Mouse (Mus musculus) liver, embryonic 14.5 days (tissue): ENCODE results near the gene Rab8a. TPM values are rescaled to one million over a fixed set of nuclear protein-coding genes. Genes with fewer than 3 reads are reported as not detected.
A peak's percentile ranks its signal among the peaks of the same experiment; 100 is the strongest.

Experiments
- ATAC-seq: fragments of 200-750 bp; cut with Nextera tagmentation; 2 replicates; pipeline ENCODE4 v1.8.0; 2017; ENCODE audit warnings: moderate number of reproducible peaks, mild to moderate bottlenecking, moderate library complexity; ENCODE audit not compliant: insufficient read depth
- DNase-seq, 3 experiments: peaks; one replicate each; pipeline ENCODE4 v3.0.0-alpha.2; 2012 to 2013; ENCODE audit warnings: low read depth in 3 of 3, low spot score in 3 of 3
- H3K27ac ChIP-seq: fragments of 300-500 bp; sonication (generic); 2 replicates; pipeline ENCODE4 v1.5.1; 2014; ENCODE audit warnings: moderate library complexity, mild to moderate bottlenecking, control low read depth, inconsistent platforms
- H3K27me3 ChIP-seq: fragments of 300-500 bp; sonication (generic); 2 replicates; pipeline ENCODE4 v1.6.1; 2014; ENCODE audit warnings: mild to moderate bottlenecking, low read length, moderate library complexity; ENCODE audit not compliant: control insufficient read depth, insufficient read depth
- H3K36me3 ChIP-seq: fragments of 300-500 bp; sonication (generic); replicated peaks from 2 replicates; pipeline ENCODE4 v1.6.1; 2014; ENCODE audit warnings: low read depth; ENCODE audit not compliant: control insufficient read depth, insufficient read depth
- H3K4me1 ChIP-seq, 2 experiments: fragments of 200-500 bp in 1 of 2; fragments of 300-500 bp in 1 of 2; sonication (generic) in 1 of 2; replicated peaks; 2 replicates each; pipeline ENCODE4 v1.6.1; 2012 to 2014; ENCODE audit warnings: antibody characterized with exemption in 1 of 2, inconsistent platforms in 1 of 2, low read length in 1 of 2; ENCODE audit not compliant: control insufficient read depth in 2 of 2, insufficient read depth in 2 of 2
- H3K4me2 ChIP-seq: fragments of 300-500 bp; sonication (generic); 2 replicates; pipeline ENCODE4 v1.6.1; 2014; ENCODE audit warnings: low read depth, mild to moderate bottlenecking, control low read depth, moderate library complexity
- H3K4me3 ChIP-seq, 2 experiments: fragments of 200-500 bp in 1 of 2; fragments of 300-500 bp in 1 of 2; sonication (generic) in 1 of 2; 2 replicates each; pipeline ENCODE4 v1.5.1; 2012 to 2014; ENCODE audit warnings: low read depth in 2 of 2, low read length in 2 of 2, mild to moderate bottlenecking in 2 of 2, control low read depth in 1 of 2, inconsistent platforms in 1 of 2, moderate library complexity in 1 of 2; ENCODE audit not compliant: insufficient read depth in 1 of 2
- H3K9ac ChIP-seq: fragments of 300-500 bp; sonication (generic); replicated peaks from 2 replicates; pipeline ENCODE4 v1.6.1; 2014; ENCODE audit warnings: mild to moderate bottlenecking, control low read depth, moderate library complexity
- H3K9me3 ChIP-seq: fragments of 300-500 bp; sonication (generic); 2 replicates; pipeline ENCODE4 v1.6.1; 2016; ENCODE audit warnings: low read length, mixed read lengths; ENCODE audit not compliant: control insufficient read depth
- CTCF ChIP-seq: IDR thresholded peaks from 2 replicates; pipeline ENCODE4 v1.5.1; 2016; ENCODE audit warnings: antibody characterized with exemption, low read depth, control low read depth
- EP300 ChIP-seq: IDR thresholded peaks from 2 replicates; pipeline ENCODE4 v1.6.1; 2016; ENCODE audit warnings: antibody characterized with exemption, low read depth
- WGBS: fragments of 180-500 bp; shearing (Covaris S2); extraction: QIAGEN DNeasy Blood & Tissue Kit; methylation state at CpG from one replicate; pipeline ENCODE4 v1.1.7; 2014; ENCODE audit not compliant: insufficient replicate concordance; 5-methylcytosine and 5-hydroxymethylcytosine counted together
- polyA plus RNA-seq, 2 experiments: library from polyadenylated mRNA; depleted of rRNA in 1 of 2; stranded (reverse) in 1 of 2; unstranded in 1 of 2; fragments of >200 nt; fragmentation: Nextera tagmentation in 1 of 2; extraction: Ambion mirVana in 1 of 2; gene quantifications; 2 replicates each; pipeline versions ENCODE4 v1.2.1 to v1.2.3; 2012 to 2014

Rab8a gene
- polyA plus RNA-seq, 2 experiments: 50.7 to 59.7 TPM

DNA sequence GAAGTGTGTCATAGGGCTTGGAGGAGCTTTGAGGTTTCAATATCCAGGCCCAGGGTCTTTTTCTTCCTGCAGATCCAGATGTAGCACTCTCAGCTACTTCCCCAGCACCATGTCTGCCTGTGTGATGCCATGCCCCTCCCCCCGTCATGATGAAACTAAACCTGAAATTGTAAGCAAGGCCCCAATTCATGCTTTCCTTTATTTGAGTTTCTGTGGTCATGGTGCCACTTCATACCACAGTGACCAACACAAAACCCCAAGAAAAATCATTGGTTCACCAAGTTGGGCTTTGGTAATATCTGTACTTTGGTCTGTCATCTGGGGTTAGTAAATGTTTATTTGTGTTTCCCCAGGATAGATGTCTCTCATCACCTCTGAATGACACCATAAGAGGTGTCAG lies 47.6 kb downstream of the Rab8a start:
- ATAC-seq (no peak), DNase-seq (no peak)
- H3K36me3 ChIP-seq: no peaks in the 10 kb centered on the region
- H3K27ac ChIP-seq: no peak overlapping the region
- no peak overlapping the region for H3K4me3 ChIP-seq
- H3K4me1 ChIP-seq: no peaks in the 10 kb centered on the region
- H3K9ac ChIP-seq: no peak overlapping the region
- no peak overlapping the region for H3K4me2 ChIP-seq
- WGBS: 44% methylated on average over 1 of the region's 1 CpGs
- H3K27me3 ChIP-seq: no peaks in the 10 kb centered on the region
- H3K9me3 ChIP-seq: no peaks in the 10 kb centered on the region
- TF ChIP-seq EP300: no peak
- no peak for TF ChIP-seq CTCF

DNA sequence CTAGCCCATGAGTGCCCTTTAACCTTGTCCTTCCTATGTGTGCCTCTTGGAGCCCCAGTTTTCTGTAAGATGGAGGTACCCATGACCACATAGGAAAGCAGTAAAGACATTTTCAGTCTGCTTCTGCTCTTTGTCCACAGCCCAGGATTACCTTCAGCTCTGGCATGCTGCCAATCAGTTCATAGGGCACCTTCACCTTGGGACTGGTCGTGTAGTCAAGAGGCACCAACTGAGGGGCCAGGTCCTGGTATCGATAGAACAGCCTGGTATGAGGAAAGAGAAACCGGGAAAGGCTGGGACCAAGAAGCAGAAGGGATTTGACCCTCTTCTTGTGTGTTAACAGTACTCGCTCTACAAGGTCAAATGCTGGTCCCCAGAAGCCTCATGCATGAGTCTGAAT lies 49.2 kb downstream of the Rab8a start:
- no peaks in the 10 kb centered on the region for H3K36me3 ChIP-seq
- DNase-seq: no peak
- no peak overlapping the region for H3K9ac ChIP-seq
- no peaks in the 10 kb centered on the region for H3K4me1 ChIP-seq
- no peak overlapping the region for H3K4me3 ChIP-seq
- no peak overlapping the region for H3K4me2 ChIP-seq
- H3K9me3 ChIP-seq: no peaks in the 10 kb centered on the region
- no peak for ATAC-seq
- 60% methylated on average over 4 of the region's 4 CpGs for WGBS
- TF ChIP-seq CTCF (no peak), EP300 (no peak)
- H3K27me3 ChIP-seq: no peaks in the 10 kb centered on the region
- no peak overlapping the region for H3K27ac ChIP-seq

DNA sequence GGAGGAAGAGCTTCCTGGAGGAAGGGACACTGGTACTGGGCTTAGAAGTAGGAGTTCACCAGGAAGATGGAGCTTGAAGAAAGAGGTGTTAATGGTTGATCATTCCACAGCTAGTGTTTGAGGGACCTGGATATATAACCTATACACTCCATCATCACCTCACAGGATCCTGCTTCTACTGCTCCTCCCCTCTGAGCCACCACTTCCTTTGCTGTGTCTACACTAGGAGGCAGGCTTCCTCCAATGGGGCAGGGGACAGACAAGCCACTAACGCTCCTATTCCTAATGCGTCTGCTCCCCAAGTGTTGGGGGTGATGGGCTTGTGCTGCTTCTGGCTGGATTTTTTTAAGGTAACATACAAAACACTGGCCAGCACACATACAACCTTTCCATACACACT lies 49.7 kb downstream of the Rab8a start:
- Histone ChIP-seq H3K27me3 (no peaks in the 10 kb centered on the region), H3K9me3 (no peaks in the 10 kb centered on the region), H3K4me1 (no peaks in the 10 kb centered on the region), H3K9ac (no peak overlapping the region), H3K4me2 (no peak overlapping the region), H3K36me3 (no peaks in the 10 kb centered on the region), H3K4me3 (no peak overlapping the region), H3K27ac (no peak overlapping the region)
- DNase-seq (no peak), ATAC-seq (no peak)
- TF ChIP-seq CTCF (0 out of 2 replicates have a peak, but pooled peaks have one; percentile 25), EP300 (no peak)
- 26% methylated on average over 2 of the region's 2 CpGs for WGBS

DNA sequence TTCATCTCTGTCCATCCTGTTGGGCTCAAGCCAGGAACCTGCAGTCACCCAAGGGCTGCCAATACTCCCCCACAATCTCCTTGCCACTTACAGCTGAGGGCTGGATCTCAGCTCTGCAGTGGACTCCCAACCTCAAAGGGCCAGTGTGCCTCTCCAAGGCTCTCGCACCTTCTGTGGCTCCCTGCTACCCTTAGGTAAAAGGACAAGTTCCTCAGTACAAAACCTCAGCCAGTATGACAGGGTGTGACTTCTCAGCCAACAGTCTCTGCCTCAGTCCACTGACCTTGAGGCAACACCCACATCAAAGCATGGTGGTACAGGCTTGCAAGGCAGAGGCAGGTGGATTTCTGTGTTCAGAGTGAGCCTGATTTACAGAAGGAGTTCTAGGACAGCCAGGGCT lies 50.8 kb downstream of the Rab8a start:
- no peak overlapping the region for H3K9ac ChIP-seq
- TF ChIP-seq CTCF (no peak), EP300 (no peak)
- ATAC-seq: no peak
- no peaks in the 10 kb centered on the region for H3K9me3 ChIP-seq
- no peaks in the 10 kb centered on the region for H3K27me3 ChIP-seq
- H3K27ac ChIP-seq: no peak overlapping the region
- WGBS: 70% methylated on average over 1 of the region's 1 CpGs
- H3K4me1 ChIP-seq: peaks cover 0 to 1% of the 10 kb centered on the region in 2 experiments; a peak in 2 of 4 replicates
- no peak overlapping the region for H3K4me3 ChIP-seq
- DNase-seq: no peak
- H3K36me3 ChIP-seq: no peaks in the 10 kb centered on the region
- no peak overlapping the region for H3K4me2 ChIP-seq

DNA sequence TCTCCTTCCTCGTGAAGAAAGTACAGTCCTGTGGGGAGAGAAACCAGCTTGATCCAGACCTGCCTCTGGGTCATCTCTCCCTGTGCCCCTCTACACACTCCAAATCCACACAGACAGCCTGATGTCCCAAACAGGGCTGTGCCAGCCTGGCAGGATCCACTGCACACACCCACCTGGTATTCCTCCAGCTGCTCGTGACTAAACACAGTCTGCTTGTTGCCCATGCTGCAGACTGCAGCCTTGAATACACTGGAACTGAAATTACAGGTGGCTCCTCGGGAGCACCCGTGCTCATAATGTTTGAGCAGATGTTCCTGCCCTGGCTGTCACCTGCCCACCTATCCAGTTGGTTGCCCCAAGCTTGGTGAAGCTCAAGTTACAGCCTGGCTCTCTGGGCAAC lies 51.8 kb downstream of the Rab8a start, which contains the start of gene Cib3:
Gene Cib3, minus strand, starts transcription at position 87 of the 400 bp plus-strand sequence.
- Histone ChIP-seq H3K9me3 (no peaks in the 10 kb centered on the region), H3K27ac (no peak within 1 kb of the TSS), H3K4me2 (no peak within 1 kb of the TSS), H3K36me3 (no peaks in the 10 kb centered on the region), H3K4me3 (no peak within 1 kb of the TSS), H3K9ac (no peak within 1 kb of the TSS), H3K4me1 (peaks cover 0 to 2% of the 10 kb centered on the region in 2 experiments; a peak in 2 of 4 replicates), H3K27me3 (no peaks in the 10 kb centered on the region)
- DNase-seq: no peak
- no peak for TF ChIP-seq EP300
- no peak for TF ChIP-seq CTCF
- no peak for ATAC-seq
- 40% methylated on average over 4 of the region's 4 CpGs for WGBS
